Mouse (Mus musculus) adrenal gland, postnatal 36 days (tissue): ENCODE data around the gene Nav2. TPM values are rescaled to one million over a fixed set of nuclear protein-coding genes. Genes with fewer than 3 reads are reported as not detected.

Source experiments
- DNase-seq, 2 experiments: peaks; one replicate each; pipeline ENCODE4 v3.0.0; 2021; ENCODE audit warnings: mixed read lengths in 1 of 2
- total RNA-seq, 2 experiments: library from RNA; stranded (reverse); gene quantifications; 2 replicates each; pipeline ENCODE4 v1.2.3; 2021

Gene Nav2
- total RNA-seq, 2 experiments from 2014 or later = 6.4 to 8.7 TPM

DNA sequence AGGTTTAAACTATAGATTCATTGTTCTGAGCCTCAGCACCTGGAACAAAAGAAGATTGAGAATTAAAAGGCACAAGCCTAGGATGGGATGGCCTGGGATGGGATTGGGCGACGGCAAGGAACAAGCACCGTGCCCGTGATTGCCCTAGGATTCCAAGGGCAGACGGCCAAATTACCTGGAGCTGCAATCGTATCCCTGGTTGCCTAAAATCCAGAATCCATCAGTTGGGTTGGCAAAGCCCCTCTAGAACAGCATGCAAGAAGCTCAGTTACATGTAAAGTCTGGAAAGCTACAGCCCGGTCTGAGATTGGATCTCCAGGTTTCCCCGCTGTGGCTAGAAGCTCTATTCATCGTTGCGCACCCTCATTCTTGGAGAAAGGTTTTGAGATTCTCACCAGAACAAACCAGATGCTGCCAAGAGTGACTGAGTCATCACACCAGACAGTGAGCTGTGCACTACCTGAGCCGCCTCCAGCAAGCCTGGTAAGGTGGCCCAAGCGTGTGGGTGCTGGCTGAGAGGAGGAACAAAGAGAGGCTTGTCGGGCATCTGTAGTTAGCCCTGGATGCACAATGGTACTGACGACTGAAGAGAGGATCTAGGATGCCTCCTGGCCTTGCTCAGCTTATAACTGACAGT lies 531.9 kb downstream of the Nav2 start:
- DNase-seq = no peak

DNA sequence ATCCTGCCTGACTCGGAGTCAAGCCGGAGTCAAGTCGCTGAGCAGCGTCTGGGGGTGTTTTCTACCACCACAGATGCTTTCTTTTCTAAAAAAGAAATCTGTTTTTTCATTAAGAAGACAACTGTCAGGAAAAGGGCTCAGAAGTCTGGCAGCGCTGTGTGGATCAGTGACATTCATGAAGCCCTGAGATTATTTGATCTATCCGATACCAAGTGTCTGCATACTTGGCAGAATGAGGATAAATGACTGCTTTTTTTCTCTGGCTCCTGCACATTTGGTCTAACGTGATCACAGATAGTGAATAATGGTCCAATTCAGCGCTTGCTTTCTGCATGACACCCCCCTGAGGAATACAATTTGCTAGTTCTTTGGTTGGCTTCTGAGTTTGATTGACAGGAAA lies 533.7 kb downstream of the Nav2 start:
- DNase-seq = no peak

DNA sequence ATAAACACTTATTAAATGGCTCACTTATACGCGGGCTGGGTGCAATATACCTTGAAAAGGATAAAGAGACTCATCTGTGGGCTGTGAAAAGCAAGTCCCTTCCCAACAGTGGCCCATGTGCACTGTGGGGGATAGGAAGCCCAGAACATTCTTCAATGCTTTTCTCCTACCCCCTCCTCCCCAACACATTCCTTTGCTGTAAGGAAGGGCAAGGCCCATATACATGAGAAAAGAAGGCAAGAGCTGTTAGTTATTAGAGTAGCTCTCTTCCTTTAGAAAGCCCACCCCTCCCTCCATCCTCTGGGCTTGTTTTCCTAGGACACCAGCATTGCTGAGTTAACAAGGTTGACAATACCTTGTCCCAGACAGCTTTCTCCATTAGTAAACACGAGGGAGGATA lies 540.1 kb downstream of the Nav2 start:
- no peak for DNase-seq

DNA sequence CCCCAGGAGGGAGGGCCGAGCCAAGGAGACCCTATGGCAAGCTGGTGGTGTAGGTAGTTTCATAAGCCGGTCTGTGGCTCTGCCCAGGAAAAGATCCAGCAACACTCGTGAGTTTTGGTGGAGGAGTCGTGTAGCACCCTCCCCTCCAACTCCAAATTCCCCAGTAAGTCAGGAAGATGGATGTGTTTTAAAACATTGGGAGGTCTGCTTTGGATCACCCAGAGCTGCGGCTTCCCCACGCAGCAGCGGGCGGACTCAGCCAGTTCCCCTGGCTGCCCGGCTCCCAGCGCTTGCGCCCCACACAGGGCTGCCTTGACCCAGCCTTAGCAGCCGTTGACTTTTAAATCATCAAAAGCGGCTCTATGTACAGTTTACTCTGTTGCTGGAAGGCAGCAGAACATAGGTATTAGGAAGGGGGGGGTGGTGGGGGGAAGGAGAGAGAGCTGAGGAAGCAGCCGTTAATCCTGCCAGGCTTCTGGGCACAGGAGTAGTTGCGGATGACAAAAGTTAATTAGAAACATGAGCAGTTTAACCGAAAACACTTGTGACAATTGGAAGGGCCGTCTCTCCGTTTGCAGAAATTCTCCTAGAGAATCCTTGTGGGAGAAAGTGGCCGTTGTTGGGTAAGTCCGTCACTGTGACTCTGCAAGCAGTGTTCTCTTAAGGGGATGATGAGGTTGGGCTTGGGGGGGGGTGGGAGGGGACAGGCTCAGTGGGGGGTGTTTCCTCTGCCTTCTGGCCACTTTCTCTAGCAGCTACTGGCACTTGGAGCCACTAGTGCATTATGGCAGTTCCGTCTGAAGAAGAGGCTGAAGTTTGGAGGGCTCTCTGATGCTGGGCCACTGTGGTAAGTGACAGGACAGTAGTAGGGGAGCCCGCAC lies 542.0 kb downstream of the Nav2 start:
- DNase-seq = peak; percentile 54 to 73

- DNase-seq = peak in 1 of 2 experiments; percentile 7
Observed at GRCm38 (mm10) chr7:49451240-49451639, 542.7 kb downstream of the Nav2 start.

- DNase-seq = no peak
Observed at GRCm38 (mm10) chr7:49452274-49452673, 543.8 kb downstream of the Nav2 start.

DNA sequence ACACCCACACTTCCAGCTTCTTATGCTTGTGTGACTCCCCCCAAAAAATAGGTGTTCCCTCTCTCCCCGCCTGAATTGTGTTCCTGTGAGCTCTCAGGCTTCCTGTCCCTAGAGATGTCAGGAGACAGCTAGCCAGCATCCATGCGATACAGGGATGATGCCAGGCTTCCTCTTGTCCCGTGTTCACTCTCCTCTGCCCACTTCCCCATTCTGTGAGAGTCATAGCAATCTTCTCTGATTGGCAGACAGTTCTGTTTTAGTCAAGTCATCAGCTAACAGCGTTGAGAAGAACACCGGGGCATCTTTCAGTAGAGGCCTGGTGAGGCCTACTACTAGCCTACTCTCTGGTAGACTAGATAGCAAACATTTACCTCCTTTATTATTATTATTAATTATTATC lies 546.1 kb downstream of the Nav2 start:
- DNase-seq = no peak

DNA sequence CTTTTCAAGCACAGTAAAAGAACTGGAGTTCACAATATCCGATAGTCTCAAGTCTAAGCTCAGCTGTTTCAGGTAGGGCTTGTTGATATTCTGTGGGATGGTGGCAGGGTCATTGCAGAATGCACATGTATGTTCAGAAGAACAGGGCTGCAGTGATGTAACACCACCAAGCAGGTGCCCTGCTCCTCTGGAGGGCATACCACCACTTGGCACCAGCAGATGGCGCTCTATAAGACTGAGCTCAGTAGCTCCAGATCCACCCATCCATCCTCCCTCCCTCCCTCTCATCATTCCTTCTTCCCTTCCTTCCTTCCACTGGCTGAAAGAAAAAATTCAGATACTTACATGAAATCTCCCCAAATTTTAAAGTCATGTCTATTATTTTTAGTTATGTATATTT lies 547.6 kb downstream of the Nav2 start:
- DNase-seq = peak; percentile 66 to 75

GRCm38 (mm10) chr7:49457398-49457797 lies 548.9 kb downstream of the Nav2 start:
- DNase-seq = no peak

- peak in 1 of 2 experiments; percentile 23 for DNase-seq
Observed at GRCm38 (mm10) chr7:49457890-49458289, 549.4 kb downstream of the Nav2 start.

GRCm38 (mm10) chr7:49462328-49462811 lies 553.9 kb downstream of the Nav2 start:
- peak in 1 of 2 experiments; percentile 51 for DNase-seq

DNA sequence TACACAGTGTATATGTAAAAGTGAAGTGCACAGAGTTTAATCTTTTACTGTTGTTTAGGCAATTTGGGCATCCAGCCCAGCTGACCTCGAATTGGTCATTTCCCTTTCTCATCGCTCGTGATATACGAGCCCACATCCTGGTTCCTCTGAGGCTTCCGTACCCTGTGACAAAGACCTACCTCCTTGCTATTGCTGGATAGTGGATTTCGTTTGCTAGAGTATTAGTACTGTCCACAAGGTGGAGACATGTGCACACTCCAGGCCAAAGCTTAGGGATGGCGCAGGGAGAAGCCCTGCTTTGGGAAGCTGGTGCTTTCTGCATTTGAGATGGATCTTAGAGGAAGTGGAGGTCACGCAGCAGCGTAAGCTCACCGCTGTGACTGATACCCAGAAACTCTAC lies 559.3 kb downstream of the Nav2 start:
- DNase-seq = peak; percentile 40 to 57

- no peak for DNase-seq
Observed at GRCm38 (mm10) chr7:49468492-49469205, 560.1 kb downstream of the Nav2 start.

GRCm38 (mm10) chr7:49471278-49471677 lies 562.8 kb downstream of the Nav2 start:
- DNase-seq = peak; percentile 56 to 73

DNA sequence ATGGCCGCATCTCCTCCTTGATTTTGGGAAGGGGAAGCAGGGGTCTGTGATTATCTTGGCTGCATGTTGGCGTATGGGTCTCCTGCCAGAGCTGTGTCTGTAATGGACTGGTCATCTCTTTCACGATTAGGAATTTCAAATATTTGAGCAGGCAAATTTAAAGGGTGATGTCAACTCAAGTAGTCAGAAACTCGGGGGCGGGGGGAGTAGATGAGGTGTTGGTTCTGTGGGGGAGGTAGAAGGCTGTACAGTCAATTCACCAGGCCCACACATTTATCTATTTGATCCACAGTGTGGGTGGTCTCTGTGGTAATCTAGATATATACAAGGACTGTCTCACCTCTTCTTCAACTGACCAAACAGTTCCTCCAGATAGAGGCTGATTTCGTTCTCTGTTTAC lies 566.8 kb downstream of the Nav2 start:
- no peak for DNase-seq

DNA sequence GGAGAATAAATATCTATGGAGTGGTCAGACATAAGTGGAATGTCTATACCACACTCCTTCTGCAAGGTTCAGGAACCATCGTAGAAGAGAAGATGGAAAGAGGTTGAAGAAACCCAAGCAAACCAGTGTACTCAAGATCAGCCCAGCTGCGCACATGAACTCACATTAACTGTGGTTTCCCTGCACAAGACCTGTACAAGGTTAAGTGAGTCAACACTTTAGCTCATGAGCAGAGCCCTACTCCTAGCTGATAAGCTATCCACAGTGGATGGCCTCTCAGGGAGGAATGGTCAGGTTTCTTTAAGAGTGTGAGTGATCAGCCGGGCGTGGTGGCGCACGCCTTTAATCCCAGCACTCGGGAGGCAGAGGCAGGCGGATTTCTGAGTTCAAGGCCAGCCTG lies 567.6 kb downstream of the Nav2 start:
- DNase-seq = no peak

GRCm38 (mm10) chr7:49476666-49477065 lies 568.1 kb downstream of the Nav2 start:
- peak; percentile 11 to 43 for DNase-seq

GRCm38 (mm10) chr7:49477076-49477975 lies 568.8 kb downstream of the Nav2 start:
- no peak for DNase-seq

DNA sequence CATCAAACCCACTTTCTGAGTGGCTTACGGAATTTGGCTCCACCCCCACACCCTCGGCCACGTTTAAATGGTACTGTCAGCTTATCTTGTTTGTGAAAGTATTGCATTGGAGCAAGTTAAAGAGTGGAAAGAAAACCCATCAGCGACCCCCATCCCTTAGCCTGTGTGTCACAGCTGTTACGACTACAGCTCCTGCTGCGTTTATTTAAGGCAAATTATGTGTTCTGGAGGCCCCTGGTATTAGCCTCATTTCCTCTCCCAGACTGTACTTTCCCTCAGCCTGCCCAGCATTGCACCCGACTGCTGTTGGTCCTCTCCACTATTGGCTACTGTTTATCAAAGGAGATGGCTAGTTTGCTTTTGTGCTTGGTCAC lies 569.4 kb downstream of the Nav2 start:
- DNase-seq = no peak

GRCm38 (mm10) chr7:49478886-49479285 lies 570.4 kb downstream of the Nav2 start:
- DNase-seq = no peak

DNA sequence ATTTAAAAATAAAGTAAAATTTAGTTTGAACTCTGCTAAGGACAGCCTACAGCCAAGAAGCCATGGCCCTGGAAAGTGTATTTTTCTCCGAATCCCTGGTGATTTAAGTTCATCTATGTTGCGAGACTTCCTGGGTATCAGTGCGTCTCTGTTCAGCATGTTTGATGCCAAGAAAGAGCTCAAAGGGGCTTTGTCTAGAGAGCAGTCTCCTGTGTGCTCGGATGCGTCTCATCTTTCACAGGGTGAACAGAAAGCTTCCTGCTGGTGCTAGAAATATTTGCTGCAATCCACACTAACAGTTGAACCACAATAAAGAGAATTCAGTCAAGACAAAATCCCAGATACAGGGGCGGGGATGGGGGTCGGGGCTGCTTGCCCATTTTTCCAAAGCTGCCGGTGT lies 572.4 kb downstream of the Nav2 start:
- DNase-seq = no peak
